Mouse (Mus musculus): ENCODE data around the gene 2200002J24Rik. TPM values are rescaled to one million over a fixed set of nuclear protein-coding genes. Genes with fewer than 3 reads are reported as not detected.

Gene 2200002J24Rik
- 54.4 and 61.2 TPM in 2 replicates for polyA plus RNA-seq (2015; fragmentation: Nextera tagmentation; extraction: Ambion mirVana)

- TF ChIP-seq CTCF (IDR thresholded peaks at IDR 0.05; ENCODE audit: low read depth) = no peak; the same call in 1 of the 2 replicates
- TF ChIP-seq EP300 (optimal IDR thresholded peaks at IDR 0.05) = no peak
- Histone ChIP-seq H3K4me2 (replicated peaks; ENCODE audit: low read depth) (no peak within 1 kb of the TSS), H3K4me3 (ENCODE audit: low read depth, low read length) (no peak within 1 kb of the TSS), H3K4me1 (replicated peaks; ENCODE audit: control insufficient read depth, insufficient read depth) (no peaks in the 10 kb centered on the region), H3K9ac (ENCODE audit: low read length) (no peak within 1 kb of the TSS), H3K27me3 (ENCODE audit: control insufficient read depth, insufficient read depth, low read length) (no peaks in the 10 kb centered on the region), H3K9me3 (ENCODE audit: control insufficient read depth, low read length) (no peaks in the 10 kb centered on the region), H3K36me3 (ENCODE audit: control insufficient read depth, insufficient read depth, low read length) (no peaks in the 10 kb centered on the region), H3K27ac (replicated peaks) (0 out of 2 replicates have a peak within 1 kb of the TSS, but pooled peaks have one; percentile 49)
- DNase-seq (ENCODE audit: low spot score) (peak; percentile 84), ATAC-seq (ENCODE audit: low FRiP score, low TSS enrichment) (peak; percentile 71)
- WGBS = 37% methylated on average over 9 of the region's 9 CpGs
These were observed at the start of gene 2200002J24Rik for GRCm38 (mm10) chr7:30698589-30698988. 2200002J24Rik (plus strand) TSS chr7:30698926.

- H3K9me3 ChIP-seq (ENCODE audit: control insufficient read depth, low read length) = no peaks in the 10 kb centered on the region
- 0 out of 2 replicates have a peak, but pooled peaks cover 2% of the 10 kb centered on the region for H3K4me1 ChIP-seq (replicated peaks; ENCODE audit: control insufficient read depth, insufficient read depth)
- peak within 1 kb of the TSS; percentile 96 for H3K4me2 ChIP-seq (replicated peaks; ENCODE audit: low read depth)
- no peaks in the 10 kb centered on the region for H3K27me3 ChIP-seq (ENCODE audit: control insufficient read depth, insufficient read depth, low read length)
- peaks cover 22% of the 10 kb centered on the region for H3K36me3 ChIP-seq (ENCODE audit: control insufficient read depth, insufficient read depth, low read length)
- ATAC-seq (ENCODE audit: low FRiP score, low TSS enrichment) (peak; percentile 99), DNase-seq (ENCODE audit: low spot score) (peak; percentile 98)
- H3K27ac ChIP-seq (replicated peaks) = peak within 1 kb of the TSS; percentile 79
- peak within 1 kb of the TSS; percentile 91 for H3K9ac ChIP-seq (ENCODE audit: low read length)
- TF ChIP-seq CTCF (IDR thresholded peaks at IDR 0.05; ENCODE audit: low read depth) = no peak
- TF ChIP-seq EP300 (optimal IDR thresholded peaks at IDR 0.05) = no peak
- WGBS = under 1% methylated on average over 59 of the region's 59 CpGs
- peak within 1 kb of the TSS; percentile 92 for H3K4me3 ChIP-seq (ENCODE audit: low read depth, low read length)
These were observed 48.9 kb upstream of the 2200002J24Rik start, which contains the start of gene Rbm42 for GRCm38 (mm10) chr7:30649591-30650540. Rbm42 (minus strand) TSS chr7:30650317.

GRCm38 (mm10) chr7:30664529-30665200, 34.1 kb upstream of the 2200002J24Rik start, which contains the start of gene Haus5:
Haus5 (minus strand) TSS chr7:30664994.
- ATAC-seq (ENCODE audit: low FRiP score, low TSS enrichment) = peak; percentile 94
- peaks cover 3% of the 10 kb centered on the region; the same call in 1 of the 2 replicates for H3K4me1 ChIP-seq (replicated peaks; ENCODE audit: control insufficient read depth, insufficient read depth)
- 1% methylated on average over 34 of the region's 34 CpGs for WGBS
- peak; percentile 95 for DNase-seq (ENCODE audit: low spot score)
- H3K27ac ChIP-seq (replicated peaks) = no peak within 1 kb of the TSS
- TF ChIP-seq EP300 (optimal IDR thresholded peaks at IDR 0.05) (no peak), CTCF (IDR thresholded peaks at IDR 0.05; ENCODE audit: low read depth) (no peak)
- H3K9ac ChIP-seq (ENCODE audit: low read length) = peak within 1 kb of the TSS; percentile 73
- H3K27me3 ChIP-seq (ENCODE audit: control insufficient read depth, insufficient read depth, low read length) = no peaks in the 10 kb centered on the region
- H3K36me3 ChIP-seq (ENCODE audit: control insufficient read depth, insufficient read depth, low read length) = no peaks in the 10 kb centered on the region
- peak within 1 kb of the TSS; percentile 59 for H3K4me3 ChIP-seq (ENCODE audit: low read depth, low read length)
- peak within 1 kb of the TSS; percentile 84 for H3K4me2 ChIP-seq (replicated peaks; ENCODE audit: low read depth)
- no peaks in the 10 kb centered on the region for H3K9me3 ChIP-seq (ENCODE audit: control insufficient read depth, low read length)

- Histone ChIP-seq H3K4me2 (replicated peaks; ENCODE audit: low read depth) (peak overlapping the region; percentile 84), H3K9me3 (ENCODE audit: control insufficient read depth, low read length) (no peaks in the 10 kb centered on the region), H3K4me3 (ENCODE audit: low read depth, low read length) (peak overlapping the region; percentile 59), H3K27ac (replicated peaks) (no peak overlapping the region), H3K36me3 (ENCODE audit: control insufficient read depth, insufficient read depth, low read length) (no peaks in the 10 kb centered on the region), H3K27me3 (ENCODE audit: control insufficient read depth, insufficient read depth, low read length) (no peaks in the 10 kb centered on the region), H3K4me1 (replicated peaks; ENCODE audit: control insufficient read depth, insufficient read depth) (peaks cover 3% of the 10 kb centered on the region; the same call in 1 of the 2 replicates), H3K9ac (ENCODE audit: low read length) (peak overlapping the region; percentile 73)
- TF ChIP-seq EP300 (optimal IDR thresholded peaks at IDR 0.05) (no peak), CTCF (IDR thresholded peaks at IDR 0.05; ENCODE audit: low read depth) (no peak)
- DNase-seq (ENCODE audit: low spot score) (no peak), ATAC-seq (ENCODE audit: low FRiP score, low TSS enrichment) (peak; percentile 13; the same call in 1 of the 2 replicates)
- WGBS = 2% methylated on average over 11 of the region's 11 CpGs
These were observed 33.4 kb upstream of the 2200002J24Rik start for GRCm38 (mm10) chr7:30665321-30665720.

- Histone ChIP-seq H3K9ac (ENCODE audit: low read length) (no peak overlapping the region), H3K4me1 (replicated peaks; ENCODE audit: control insufficient read depth, insufficient read depth) (peaks cover 3% of the 10 kb centered on the region; the same call in 1 of the 2 replicates), H3K4me3 (ENCODE audit: low read depth, low read length) (no peak overlapping the region), H3K4me2 (replicated peaks; ENCODE audit: low read depth) (no peak overlapping the region), H3K27ac (replicated peaks) (no peak overlapping the region), H3K9me3 (ENCODE audit: control insufficient read depth, low read length) (no peaks in the 10 kb centered on the region), H3K36me3 (ENCODE audit: control insufficient read depth, insufficient read depth, low read length) (no peaks in the 10 kb centered on the region), H3K27me3 (ENCODE audit: control insufficient read depth, insufficient read depth, low read length) (no peaks in the 10 kb centered on the region)
- ATAC-seq (ENCODE audit: low FRiP score, low TSS enrichment) = no peak
- 29% methylated on average over 3 of the region's 3 CpGs for WGBS
- peak; percentile 69 for TF ChIP-seq CTCF (IDR thresholded peaks at IDR 0.05; ENCODE audit: low read depth)
- no peak for TF ChIP-seq EP300 (optimal IDR thresholded peaks at IDR 0.05)
- DNase-seq (ENCODE audit: low spot score) = no peak
These were observed 29.5 kb upstream of the 2200002J24Rik start for GRCm38 (mm10) chr7:30669229-30669628.
